Mouse (Mus musculus): ENCODE results near the gene Poc1a.

Poc1a gene

DNA sequence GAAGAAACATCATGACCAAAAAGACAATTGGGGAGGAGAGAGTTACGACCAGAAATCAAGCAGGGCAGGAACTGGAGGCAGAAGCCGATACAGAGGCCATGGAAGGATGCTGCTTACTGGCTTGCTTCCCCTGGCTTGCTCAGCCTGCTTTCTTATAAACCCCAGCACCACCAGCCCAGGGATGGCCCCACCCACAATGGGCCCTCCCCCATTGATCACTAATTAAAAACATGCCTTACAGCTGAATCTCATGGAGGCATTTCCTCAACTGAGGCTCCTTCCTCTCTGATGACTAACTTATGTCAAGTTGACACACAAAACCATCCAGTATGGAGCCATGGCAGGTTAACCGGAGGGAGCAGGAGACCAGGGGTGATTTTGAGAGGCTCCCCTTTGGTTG, 118.9 kb downstream of the Poc1a start:
- ATAC-seq (ENCODE audit: low TSS enrichment) = no peak

Measured in frontal cortex, adult (tissue).